Mouse (Mus musculus): ENCODE data around the gene Entpd5. TPM values are rescaled to one million over a fixed set of nuclear protein-coding genes. Genes with fewer than 3 reads are reported as not detected.

The Entpd5 gene
- total RNA-seq, 2 experiments from 2014 or later: 23.6 to 24.1 TPM

DNA sequence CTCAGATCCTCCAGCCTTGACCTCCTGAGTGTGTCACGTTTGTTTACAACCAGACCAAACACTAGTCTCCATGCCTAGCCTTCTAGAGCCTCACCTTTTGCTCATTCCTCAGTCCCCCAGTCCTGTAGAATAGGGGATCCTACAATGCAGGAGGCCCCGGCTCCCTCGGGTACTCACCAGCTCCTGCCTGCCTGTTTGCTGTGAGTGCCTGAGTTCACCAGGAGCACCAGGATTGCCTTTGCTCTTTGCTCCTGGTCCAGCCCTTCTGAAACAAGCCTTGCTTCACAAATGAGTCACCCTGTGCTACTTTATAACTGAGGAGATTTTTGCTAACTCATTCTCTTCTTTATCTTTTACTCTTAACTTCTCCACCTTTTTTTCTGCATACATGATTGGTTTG lies 8.2 kb downstream of the Entpd5 start:
- no peak for DNase-seq (ENCODE audit: low spot score in 2 of 2)
- intact Hi-C loops (cut with DNase I): no loop called here

GRCm38 (mm10) chr12:84400068-84400467 lies 8.8 kb downstream of the Entpd5 start:
- DNase-seq (ENCODE audit: low spot score in 2 of 2): no peak
- intact Hi-C loops (cut with DNase I): no loop called here

- intact Hi-C loops (cut with DNase I): no loop called here
- no peak for DNase-seq (ENCODE audit: low spot score in 2 of 2)
Observed at GRCm38 (mm10) chr12:84399663-84400062, 9.2 kb downstream of the Entpd5 start.

DNA sequence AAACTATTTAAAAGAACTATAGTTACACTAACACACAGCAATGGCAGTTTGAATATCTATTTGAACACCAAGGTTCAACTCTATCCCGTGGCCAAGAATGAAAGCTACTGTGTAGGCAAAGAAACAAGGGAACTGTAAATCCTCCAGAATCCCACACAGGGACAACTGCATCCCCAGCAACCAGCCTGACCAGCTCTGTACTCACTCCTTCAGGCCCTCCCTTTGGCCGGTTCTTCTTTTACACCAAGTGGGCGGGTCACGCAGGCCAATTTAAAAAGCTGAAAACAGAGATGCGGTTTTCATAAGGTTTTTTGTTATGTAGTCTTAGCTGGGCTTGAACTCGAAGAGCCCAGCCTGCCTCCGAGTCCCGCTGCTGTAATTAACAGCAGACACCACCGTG lies 9.7 kb downstream of the Entpd5 start:
- DNase-seq (ENCODE audit: low spot score in 2 of 2): no peak
- intact Hi-C loops (cut with DNase I): no loop called here

DNA sequence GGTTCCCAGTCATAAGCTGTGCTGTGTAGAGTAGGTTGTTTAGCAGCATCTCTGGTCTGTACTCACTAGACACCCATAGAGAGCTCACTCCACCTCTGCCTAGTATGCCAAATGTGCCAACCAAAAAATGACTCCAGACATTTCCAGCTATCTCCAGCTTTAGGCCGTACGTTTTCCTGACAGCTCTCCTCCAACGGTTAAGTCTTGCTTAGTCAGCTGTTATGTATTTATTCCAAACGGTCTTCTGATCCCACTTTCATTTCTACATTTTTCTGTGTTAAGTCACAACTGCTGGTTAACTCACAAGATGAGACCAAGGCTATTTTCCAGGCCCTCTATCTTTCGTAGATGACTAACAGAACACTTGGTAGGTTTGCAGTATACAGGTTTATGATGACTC lies 10.2 kb downstream of the Entpd5 start:
- intact Hi-C loops (cut with DNase I): no loop called here
- no peak for DNase-seq (ENCODE audit: low spot score in 2 of 2)

DNA sequence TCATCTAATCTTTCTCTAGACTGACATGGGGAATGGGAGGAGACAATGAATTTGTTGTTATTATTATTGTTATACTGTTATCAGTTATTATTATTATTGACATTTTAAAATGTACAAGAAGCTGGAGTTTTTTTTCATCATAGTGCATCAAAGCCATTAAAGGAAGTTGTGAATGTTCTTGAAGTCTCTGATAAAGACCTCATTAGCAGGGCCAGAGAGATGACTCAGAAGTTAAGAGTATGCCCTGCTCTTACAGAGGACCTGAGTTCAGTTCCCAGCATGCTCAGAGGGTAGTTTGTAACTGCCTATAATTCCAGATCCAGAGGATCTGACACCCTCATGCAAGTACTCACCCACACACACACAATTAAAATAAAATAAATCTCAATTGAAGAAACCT lies 11.1 kb downstream of the Entpd5 start:
- no peak for DNase-seq (ENCODE audit: low spot score in 2 of 2)
- intact Hi-C loops (cut with DNase I): no loop called here

DNA sequence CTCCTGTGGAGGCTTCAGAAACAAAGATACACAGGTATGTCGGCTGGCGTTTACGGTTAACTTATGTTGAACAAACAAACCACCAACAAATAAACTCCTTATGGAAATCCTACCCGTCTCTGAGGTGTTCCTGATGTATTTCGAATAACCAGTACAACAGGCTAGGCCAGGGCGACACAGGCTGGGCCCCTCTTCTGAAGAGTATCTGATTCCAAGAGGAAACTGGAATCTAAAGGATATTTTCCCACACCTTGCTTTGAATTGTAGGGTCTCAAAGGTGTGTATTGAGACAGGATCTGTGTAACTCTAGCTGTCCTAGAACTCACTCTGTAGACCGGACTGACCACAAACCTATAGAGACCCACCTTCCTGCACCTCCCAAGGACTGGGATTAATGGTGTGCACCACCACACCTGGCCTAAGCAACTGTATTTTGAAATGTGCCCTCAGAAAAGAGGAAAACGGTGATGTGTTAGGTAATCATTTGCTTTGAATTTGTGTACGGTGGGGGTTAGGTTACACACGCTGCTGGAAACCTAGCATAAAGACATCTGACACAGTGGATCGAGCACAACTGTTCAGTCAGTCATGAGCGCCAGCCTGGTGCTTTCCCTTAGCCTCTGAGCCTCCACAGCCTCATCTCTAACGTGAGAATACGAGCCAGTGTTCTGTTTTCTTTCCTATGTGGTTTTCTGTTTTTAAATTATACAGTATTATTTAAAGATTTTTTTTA lies 11.7 kb downstream of the Entpd5 start:
- no peak for DNase-seq (ENCODE audit: low spot score in 2 of 2)
- intact Hi-C loops (cut with DNase I): no loop called here

DNA sequence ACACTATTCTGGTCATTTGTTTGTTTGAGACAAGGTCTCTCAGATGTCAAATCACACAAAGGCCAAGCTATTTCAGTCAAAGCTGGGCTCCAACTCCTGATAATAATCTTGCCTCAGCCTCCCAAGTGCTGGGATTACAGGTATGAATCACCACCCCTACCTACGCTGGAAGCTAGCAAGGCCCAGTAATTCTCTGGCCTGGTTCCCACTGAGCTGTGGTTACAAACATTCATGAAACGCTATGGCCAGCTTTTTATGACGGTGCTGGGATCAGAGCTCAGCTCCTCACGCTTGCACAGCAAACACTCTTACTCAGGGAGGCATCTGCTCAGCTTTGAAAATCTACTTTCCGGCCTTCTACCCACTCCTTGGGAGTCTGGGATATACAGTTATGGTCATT lies 15.0 kb downstream of the Entpd5 start:
- DNase-seq (ENCODE audit: low spot score in 2 of 2): no peak
- intact Hi-C loops (cut with DNase I): no loop called here

DNA sequence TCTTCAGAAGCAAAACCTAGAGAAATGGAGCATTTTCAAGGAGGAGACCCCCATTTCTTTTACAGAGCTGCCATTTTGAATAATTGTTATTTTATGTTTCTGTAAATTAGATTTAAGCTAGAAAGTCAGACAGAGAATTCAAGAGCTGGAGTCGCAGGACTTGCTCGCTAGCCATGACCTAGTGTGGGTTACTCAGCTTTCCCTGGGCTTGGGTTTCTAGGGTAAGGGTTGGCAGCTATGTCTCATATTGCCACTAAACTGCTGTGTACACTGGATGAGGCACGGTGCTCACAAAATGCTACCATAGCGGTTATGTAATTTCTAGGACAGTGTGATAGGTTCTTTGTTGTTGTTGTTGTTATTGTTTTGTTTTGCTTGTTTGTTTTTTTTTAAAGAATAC lies 16.1 kb downstream of the Entpd5 start:
- intact Hi-C loops (cut with DNase I): no loop called here
- DNase-seq (ENCODE audit: low spot score in 2 of 2): no peak

- no peak for DNase-seq (ENCODE audit: low spot score in 2 of 2)
- intact Hi-C loops (cut with DNase I): no loop called here
Observed at GRCm38 (mm10) chr12:84390336-84390735, 18.5 kb downstream of the Entpd5 start.

DNA sequence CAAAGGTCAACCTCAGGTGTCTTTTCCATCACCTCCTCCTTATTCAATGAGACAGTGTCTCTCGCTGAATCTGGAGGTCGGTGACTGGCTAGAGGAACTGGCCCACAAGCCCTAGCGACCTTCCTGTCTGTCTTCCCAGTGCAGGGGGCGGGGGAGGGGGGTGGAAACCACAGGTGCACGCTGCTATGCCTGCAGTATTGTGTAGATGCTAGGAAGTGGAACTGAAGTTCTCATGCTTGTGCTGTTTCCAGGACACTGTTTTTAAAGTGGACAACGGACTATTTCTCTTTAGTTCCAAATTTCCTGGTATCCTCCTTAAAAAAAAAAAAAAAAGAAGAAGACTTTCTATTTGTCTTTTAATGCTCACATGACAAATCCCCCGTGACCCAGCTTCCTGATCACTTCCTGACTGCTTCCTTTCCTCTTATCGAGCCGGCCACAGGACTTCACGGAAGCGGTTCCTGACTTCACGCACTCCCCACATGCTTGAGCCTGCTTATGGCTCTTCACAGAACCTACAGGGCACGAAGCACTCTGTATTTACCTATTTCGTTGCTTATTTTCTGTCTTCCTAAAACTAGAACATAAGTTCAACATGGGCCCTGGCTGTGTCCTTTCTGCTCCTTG lies 19.9 kb downstream of the Entpd5 start:
- no peak for DNase-seq (ENCODE audit: low spot score in 2 of 2)
- intact Hi-C loops (cut with DNase I): no loop called here

DNA sequence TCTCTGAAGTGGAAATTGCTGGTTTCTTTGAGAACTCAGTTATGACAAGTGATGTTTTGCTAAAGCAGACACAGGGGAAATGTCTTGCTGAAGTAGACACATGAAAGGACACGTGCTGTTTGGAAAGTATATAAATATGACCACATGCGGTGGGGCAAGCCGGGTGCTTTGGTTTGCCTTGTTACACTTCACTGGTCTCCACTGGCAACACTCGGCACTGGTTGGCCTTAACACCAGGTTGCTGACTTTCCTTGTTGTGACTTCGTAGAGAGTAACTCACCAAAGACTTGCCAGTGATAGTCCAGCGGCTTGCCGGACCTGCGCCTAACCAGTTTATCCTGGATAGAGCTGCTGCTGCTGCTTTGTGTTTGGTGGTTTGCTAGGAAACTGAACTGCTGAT lies 20.7 kb downstream of the Entpd5 start:
- intact Hi-C loops (cut with DNase I): no loop called here
- DNase-seq (ENCODE audit: low spot score in 2 of 2): no peak

DNA sequence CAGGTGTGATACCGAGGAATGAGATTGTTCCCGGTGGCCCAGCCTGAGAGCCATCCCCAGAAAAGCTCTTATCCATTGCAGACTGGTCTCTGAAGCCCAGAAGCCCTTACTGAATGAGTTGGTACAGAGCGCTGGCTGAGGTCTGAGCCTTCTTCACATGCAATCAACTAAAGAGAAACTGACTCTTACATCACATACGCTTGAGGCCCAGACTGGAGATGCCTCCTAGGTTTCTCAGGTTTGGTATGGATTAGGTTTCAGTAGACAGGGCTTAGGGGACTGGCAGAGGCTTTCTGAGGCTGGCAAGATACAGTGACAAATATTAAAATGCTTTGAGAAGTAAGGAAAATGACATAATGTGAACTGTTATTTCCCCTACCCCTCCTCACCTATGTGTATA lies 23.4 kb downstream of the Entpd5 start:
- intact Hi-C loops (cut with DNase I): no loop called here
- no peak for DNase-seq (ENCODE audit: low spot score in 2 of 2)

DNA sequence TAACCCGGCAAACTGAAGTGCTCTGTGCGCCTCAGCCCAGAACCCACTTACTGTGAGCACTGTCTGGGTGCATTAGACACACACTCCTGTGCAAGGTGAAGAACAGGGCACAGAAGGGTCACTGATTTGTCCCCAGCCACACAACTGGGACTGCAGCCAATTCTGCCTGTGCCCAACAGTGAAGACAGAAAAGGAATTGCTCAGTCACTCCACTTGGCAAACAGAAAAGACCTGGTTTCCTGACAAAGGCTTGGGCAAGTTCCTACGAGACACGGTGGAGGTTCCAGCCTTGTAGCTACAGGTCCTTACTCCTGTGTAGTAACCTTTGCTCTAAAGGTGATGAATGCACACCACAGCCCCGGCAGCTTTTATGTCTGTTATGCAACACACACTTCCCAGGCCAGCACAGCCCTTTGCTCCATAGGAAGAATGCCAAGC lies 24.2 kb downstream of the Entpd5 start:
- no peak for DNase-seq (ENCODE audit: low spot score in 2 of 2)
- intact Hi-C loops (cut with DNase I): no loop called here

DNA sequence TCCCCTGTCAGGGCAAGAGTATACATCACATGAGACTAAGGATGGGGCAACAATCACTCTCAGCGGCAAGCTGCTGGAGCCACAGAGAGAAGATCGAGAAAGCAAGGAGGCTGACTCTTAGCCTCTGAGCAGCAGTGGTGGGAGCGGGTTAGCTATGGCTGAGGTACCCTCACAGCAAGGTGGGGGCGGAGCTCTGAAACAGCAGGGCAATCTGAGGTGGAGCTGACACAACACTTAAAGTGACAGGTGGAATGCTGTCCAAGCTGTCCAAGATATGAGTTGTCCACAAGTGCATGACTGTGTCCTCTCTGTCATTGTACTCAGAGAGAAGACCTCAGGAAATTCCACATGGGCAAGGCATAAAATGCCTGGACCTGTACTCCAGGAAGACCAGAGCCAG lies 26.5 kb downstream of the Entpd5 start:
- no peak for DNase-seq (ENCODE audit: low spot score in 2 of 2)
- intact Hi-C loops (cut with DNase I): no loop called here

DNA sequence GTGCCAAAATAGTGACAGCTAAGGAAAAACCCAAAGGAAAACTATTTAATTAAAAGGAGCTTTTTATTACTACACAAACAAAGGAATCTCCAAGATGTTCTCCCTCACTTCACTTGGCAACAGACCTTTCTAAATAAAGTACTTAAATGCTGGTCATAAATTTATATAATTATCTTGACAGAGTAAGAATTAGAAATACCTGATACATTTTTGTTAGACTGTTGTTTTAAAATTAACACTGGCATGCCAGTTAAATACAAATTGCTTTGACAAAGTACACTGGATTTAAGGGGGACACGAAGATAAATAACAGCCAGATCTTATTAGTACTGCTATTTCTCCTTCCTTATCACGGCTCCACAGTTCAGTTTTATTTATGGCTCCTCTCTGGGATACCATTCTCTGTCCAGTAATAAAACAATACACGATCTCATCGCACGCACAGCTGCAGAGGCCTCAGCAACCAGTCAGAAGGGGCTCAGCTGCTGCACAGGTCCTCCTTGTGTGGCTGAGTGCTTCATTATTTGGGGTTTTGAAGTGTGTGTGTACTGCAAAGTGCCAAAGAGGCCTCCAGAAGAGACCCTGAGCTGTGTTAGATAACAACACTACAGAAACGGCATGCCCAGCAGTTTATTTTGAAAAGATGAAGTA lies 34.9 kb downstream of the Entpd5 start:
- no peak for DNase-seq (ENCODE audit: low spot score in 2 of 2)
- intact Hi-C loops (cut with DNase I): no loop called here

DNA sequence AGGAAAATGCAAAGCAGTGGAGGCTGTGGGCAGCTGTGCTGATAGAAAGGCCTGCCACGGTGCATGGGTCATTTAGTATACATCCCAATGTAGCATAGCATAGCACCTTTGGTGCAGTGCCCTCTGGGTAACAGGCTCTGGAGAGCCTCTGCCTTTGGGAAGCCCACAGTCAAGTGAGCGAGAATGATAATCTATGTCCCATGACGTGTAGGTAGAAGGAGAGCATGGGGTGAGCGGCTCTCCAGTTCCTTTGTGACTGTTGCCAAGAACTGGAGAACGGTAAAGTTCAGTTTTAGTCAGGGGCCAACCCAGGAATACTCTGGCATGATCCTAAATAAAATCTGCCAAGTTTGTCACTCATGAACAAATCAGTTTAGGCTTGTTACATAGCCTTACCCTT lies 37.2 kb downstream of the Entpd5 start:
- DNase-seq (ENCODE audit: low spot score in 2 of 2): no peak
- intact Hi-C loops (cut with DNase I): no loop called here

DNA sequence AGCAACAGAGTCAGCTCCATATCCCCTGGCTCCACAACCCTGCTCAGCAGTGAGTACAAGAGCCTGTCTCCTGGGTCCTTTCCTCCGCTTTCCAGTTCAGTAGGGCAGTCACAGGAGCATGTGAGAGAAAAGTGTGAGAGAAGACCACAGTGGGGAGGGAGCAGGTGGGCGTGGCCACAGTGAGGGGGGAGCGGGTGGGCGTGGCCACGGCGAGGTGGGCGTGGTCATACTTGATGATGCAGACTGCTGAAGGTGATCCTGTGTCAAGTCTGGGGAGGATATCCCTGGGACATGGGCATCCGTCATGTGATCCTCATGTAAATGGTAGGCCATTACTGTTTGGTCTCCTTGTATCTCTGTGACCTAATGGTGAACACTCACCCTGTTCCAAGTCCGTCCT lies 41.9 kb downstream of the Entpd5 start:
- intact Hi-C loops (cut with DNase I): no loop called here
- no peak for DNase-seq (ENCODE audit: low spot score in 2 of 2)

DNA sequence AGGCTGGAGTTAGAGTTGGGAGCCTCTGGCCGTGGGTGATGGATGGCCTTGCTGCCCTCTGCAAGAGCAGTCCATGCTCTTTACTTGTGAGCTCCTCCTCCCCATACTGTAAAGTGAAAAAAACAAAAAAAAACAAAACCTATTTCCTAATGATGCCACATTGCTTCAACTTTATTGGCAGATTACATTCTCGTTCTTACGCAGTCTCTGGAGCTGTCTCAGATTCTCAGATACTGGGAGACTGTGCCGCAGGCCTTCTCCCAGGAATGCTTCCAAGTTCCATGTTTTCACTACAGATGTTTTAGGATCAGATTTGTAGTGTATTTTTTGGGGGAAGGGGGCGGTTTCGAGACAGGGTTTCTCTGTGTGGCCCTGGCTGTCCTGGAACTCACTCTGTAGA lies 43.7 kb downstream of the Entpd5 start:
- intact Hi-C loops (cut with DNase I): no loop called here
- no peak for DNase-seq (ENCODE audit: low spot score in 2 of 2)

DNA sequence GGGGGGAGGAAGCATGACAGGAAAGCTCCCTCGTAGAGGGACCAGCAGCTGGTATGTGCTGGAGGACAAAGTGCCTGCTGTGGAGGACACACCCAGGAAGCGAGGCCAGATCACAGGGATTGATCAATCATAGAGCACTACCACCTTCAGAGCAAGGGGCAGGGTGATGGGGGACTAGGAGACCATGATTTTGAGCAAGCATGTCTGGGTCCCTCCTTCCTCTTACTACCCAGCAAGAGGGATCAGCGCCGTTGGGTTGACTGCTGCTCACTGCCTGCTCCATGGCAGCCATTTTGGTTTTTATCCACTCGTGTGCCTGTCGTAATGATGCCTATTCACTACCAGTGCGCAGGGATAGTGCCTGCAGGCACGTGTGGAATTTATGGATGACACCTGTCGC lies 44.5 kb downstream of the Entpd5 start:
- no peak for DNase-seq (ENCODE audit: low spot score in 2 of 2)
- intact Hi-C loops (cut with DNase I): loop anchor here (5.0 kb wide), 1 partner anchor 43 kb away; the partner anchor contains the start of genes Bbof1 and Entpd5

DNA sequence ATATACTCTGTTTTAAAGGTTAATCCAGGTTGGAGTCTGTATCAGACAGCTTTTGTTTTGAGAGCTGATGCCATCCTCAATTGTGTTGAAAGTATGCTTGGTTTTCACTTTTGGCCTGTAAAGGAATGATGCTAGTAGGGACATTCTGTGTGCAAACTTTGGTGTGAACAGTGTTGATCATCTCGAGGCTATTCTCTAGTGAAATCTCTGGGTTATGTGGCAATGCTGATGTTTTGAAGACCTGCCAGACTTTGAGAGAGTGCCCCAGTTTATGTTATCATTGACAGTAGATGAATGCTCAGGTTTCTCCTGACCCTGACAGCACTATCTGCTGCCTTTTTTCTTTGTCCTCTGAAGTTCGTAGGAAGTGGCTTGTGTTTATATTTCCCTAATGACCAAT lies 46.0 kb downstream of the Entpd5 start:
- intact Hi-C loops (cut with DNase I): loop anchor here (5.0 kb wide), 1 partner anchor 44 kb away; the partner anchor contains the start of genes Bbof1 and Entpd5
- DNase-seq (ENCODE audit: low spot score in 2 of 2): no peak
